Mouse (Mus musculus): ENCODE results near the gene Khdrbs2.

Gene Khdrbs2
- long read RNA-seq, experiment 1, partial matches to known transcripts, result 0 of 1 reads
- long read RNA-seq, experiment 1, other reads (novel, unspliced or antisense), result 0 of 1 reads
- long read RNA-seq, experiment 2, partial matches to known transcripts, result 0 of 3 reads
- long read RNA-seq, experiment 2, other reads (novel, unspliced or antisense), result 1 of 3 reads

- intact Hi-C loops (cut with DNase I), result loop anchor here (10.0 kb wide), 1 partner anchor 852 kb away; no protein-coding TSS in a partner anchor
Measured at GRCm38 (mm10) chr1:32172506-32173239, at the start of gene Khdrbs2. Gene Khdrbs2, plus strand, starts transcription at chr1:32172714.

GRCm38 (mm10) chr1:32174566-32174965 is 2.1 kb downstream of the Khdrbs2 start:
- intact Hi-C loops (cut with DNase I), result loop anchor here (10.0 kb wide), 1 partner anchor 850 kb away; no protein-coding TSS in a partner anchor

GRCm38 (mm10) chr1:32199664-32200260 is 27.2 kb downstream of the Khdrbs2 start:
- intact Hi-C loops (cut with DNase I), result no loop called here

- intact Hi-C loops (cut with DNase I), result no loop called here
Measured at GRCm38 (mm10) chr1:32248443-32248842, 75.9 kb downstream of the Khdrbs2 start.

- intact Hi-C loops (cut with DNase I), result no loop called here
Measured at GRCm38 (mm10) chr1:32249602-32250001, 77.1 kb downstream of the Khdrbs2 start.

GRCm38 (mm10) chr1:32250337-32250736 is 77.8 kb downstream of the Khdrbs2 start:
- intact Hi-C loops (cut with DNase I), result no loop called here

- intact Hi-C loops (cut with DNase I), result no loop called here
Measured at GRCm38 (mm10) chr1:32258942-32259341, 86.4 kb downstream of the Khdrbs2 start.

- intact Hi-C loops (cut with DNase I), result no loop called here
Measured at GRCm38 (mm10) chr1:32270519-32270918, 98.0 kb downstream of the Khdrbs2 start.

- intact Hi-C loops (cut with DNase I), result no loop called here
Measured at GRCm38 (mm10) chr1:32294702-32295101, 122.2 kb downstream of the Khdrbs2 start.

- intact Hi-C loops (cut with DNase I), result no loop called here
Measured at GRCm38 (mm10) chr1:32301391-32301790, 128.9 kb downstream of the Khdrbs2 start.

- intact Hi-C loops (cut with DNase I), result no loop called here
Measured at GRCm38 (mm10) chr1:32309074-32309473, 136.6 kb downstream of the Khdrbs2 start.

GRCm38 (mm10) chr1:32309637-32310036 is 137.1 kb downstream of the Khdrbs2 start:
- intact Hi-C loops (cut with DNase I), result no loop called here

GRCm38 (mm10) chr1:32339108-32339507 is 166.6 kb downstream of the Khdrbs2 start:
- intact Hi-C loops (cut with DNase I), result no loop called here

GRCm38 (mm10) chr1:32347538-32347937 is 175.0 kb downstream of the Khdrbs2 start:
- intact Hi-C loops (cut with DNase I), result no loop called here

GRCm38 (mm10) chr1:32352076-32352475 is 179.6 kb downstream of the Khdrbs2 start:
- intact Hi-C loops (cut with DNase I), result no loop called here

GRCm38 (mm10) chr1:32363539-32363938 is 191.0 kb downstream of the Khdrbs2 start:
- intact Hi-C loops (cut with DNase I), result no loop called here

GRCm38 (mm10) chr1:32397553-32397952 is 225.0 kb downstream of the Khdrbs2 start:
- intact Hi-C loops (cut with DNase I), result no loop called here

- intact Hi-C loops (cut with DNase I), result no loop called here
Measured at GRCm38 (mm10) chr1:32407651-32408050, 235.1 kb downstream of the Khdrbs2 start.

GRCm38 (mm10) chr1:32428410-32428809 is 255.9 kb downstream of the Khdrbs2 start:
- intact Hi-C loops (cut with DNase I), result no loop called here

- intact Hi-C loops (cut with DNase I), result no loop called here
Measured at GRCm38 (mm10) chr1:32429493-32429892, 257.0 kb downstream of the Khdrbs2 start.

- intact Hi-C loops (cut with DNase I), result no loop called here
Measured at GRCm38 (mm10) chr1:32430516-32430915, 258.0 kb downstream of the Khdrbs2 start.

GRCm38 (mm10) chr1:32433118-32433517 is 260.6 kb downstream of the Khdrbs2 start:
- intact Hi-C loops (cut with DNase I), result no loop called here

Data from adrenal gland (tissue).